Mouse (Mus musculus) testis, postnatal 10 days (tissue): ENCODE data around the gene Nkd1.
A peak's percentile ranks its signal among the peaks of the same experiment; 100 is the strongest.

Experiments
- DNase-seq: peaks from one replicate; pipeline ENCODE4 v3.0.0; 2021; ENCODE audit warnings: low spot score

Gene Nkd1

GRCm38 (mm10) chr8:88538976-88539371 is 17.8 kb downstream of the Nkd1 start:
- DNase-seq: no peak

GRCm38 (mm10) chr8:88539963-88540362 is 18.8 kb downstream of the Nkd1 start:
- DNase-seq: no peak

- DNase-seq: no peak
These were observed 21.6 kb downstream of the Nkd1 start for GRCm38 (mm10) chr8:88542596-88543213.

- no peak for DNase-seq
These were observed 23.5 kb downstream of the Nkd1 start for GRCm38 (mm10) chr8:88544677-88545076.

GRCm38 (mm10) chr8:88545441-88545840 is 24.3 kb downstream of the Nkd1 start:
- DNase-seq: no peak

- no peak for DNase-seq
These were observed 25.0 kb downstream of the Nkd1 start for GRCm38 (mm10) chr8:88546032-88546732.

- no peak for DNase-seq
These were observed 34.5 kb downstream of the Nkd1 start for GRCm38 (mm10) chr8:88555669-88556068.

- no peak for DNase-seq
These were observed 38.9 kb downstream of the Nkd1 start for GRCm38 (mm10) chr8:88559985-88560473.

GRCm38 (mm10) chr8:88561402-88561801 is 40.2 kb downstream of the Nkd1 start:
- DNase-seq: no peak

GRCm38 (mm10) chr8:88564256-88564903 is 43.2 kb downstream of the Nkd1 start:
- no peak for DNase-seq

- no peak for DNase-seq
These were observed 45.0 kb downstream of the Nkd1 start for GRCm38 (mm10) chr8:88566119-88566518.

GRCm38 (mm10) chr8:88567314-88568121 is 46.4 kb downstream of the Nkd1 start:
- DNase-seq: peak; percentile 68

- DNase-seq: no peak
These were observed 47.1 kb downstream of the Nkd1 start for GRCm38 (mm10) chr8:88568211-88568610.

GRCm38 (mm10) chr8:88569366-88569765 is 48.2 kb downstream of the Nkd1 start:
- no peak for DNase-seq

- no peak for DNase-seq
These were observed 49.3 kb downstream of the Nkd1 start for GRCm38 (mm10) chr8:88570293-88570998.

GRCm38 (mm10) chr8:88571434-88572184 is 50.5 kb downstream of the Nkd1 start:
- no peak for DNase-seq

- no peak for DNase-seq
These were observed 51.2 kb downstream of the Nkd1 start for GRCm38 (mm10) chr8:88572185-88572909.

GRCm38 (mm10) chr8:88572941-88573645 is 51.9 kb downstream of the Nkd1 start:
- DNase-seq: no peak

GRCm38 (mm10) chr8:88574975-88575374 is 53.8 kb downstream of the Nkd1 start:
- DNase-seq: no peak
